Mouse (Mus musculus) ES-Bruce4 (cell line): ENCODE measurements around the gene Selplg.

ENCODE experiments used
- CTCF ChIP-seq: IDR thresholded peaks from one replicate; pipeline ENCODE4 v1.8.1; 2011; ENCODE audit warnings: low read depth, low read length
- POLR2A ChIP-seq: IDR thresholded peaks from one replicate; pipeline ENCODE4 v1.8.1; 2011; ENCODE audit warnings: low read length; ENCODE audit not compliant: insufficient read depth

GRCm38 (mm10) chr5:113815638-113816152 is 16.7 kb downstream of the Selplg start:
- TF ChIP-seq CTCF (peak; percentile 84), POLR2A (no peak)
